Mouse (Mus musculus): ENCODE data around the gene Pcyt1a.
"Not testable (repeated sequence)": the region's sequence is repeated elsewhere in the genome, so short reads cannot be mapped to it uniquely, and the experiment has no call there.

GRCm38 (mm10) chr16:32444615-32445014 is 13.9 kb downstream of the Pcyt1a start:
- TF ChIP-seq GATA1, TAL1 (IDR thresholded peaks at IDR 0.05; ENCODE audit: low read length): not testable (repeated sequence)

Measured in erythroblast, embryonic 14.5 days (primary cell).